Mouse (Mus musculus): ENCODE measurements around the gene Kdsr.

DNA sequence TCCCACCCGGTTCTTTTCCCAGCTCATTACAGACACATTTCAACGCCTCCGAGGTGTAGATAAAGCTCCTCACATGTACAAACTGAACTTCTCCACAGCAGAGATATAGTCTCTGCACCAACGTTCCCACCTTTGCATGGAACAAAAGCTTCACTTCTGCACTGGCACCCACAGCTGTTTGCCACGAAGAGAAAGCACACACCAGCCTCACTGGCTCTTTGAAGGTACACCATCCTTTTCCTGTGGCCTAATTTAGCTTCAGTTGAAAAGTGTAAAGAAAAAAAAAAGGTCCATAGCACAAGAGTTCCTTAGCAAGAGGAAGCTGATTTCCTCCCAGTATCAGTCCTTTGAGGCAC is 71.4 kb downstream of the Kdsr start:
- no peak for TF ChIP-seq CTCF (IDR thresholded peaks at IDR 0.05; ENCODE audit: low read depth)
- no peak for TF ChIP-seq EP300 (IDR thresholded peaks at IDR 0.05; ENCODE audit: low read depth)
